Mouse (Mus musculus) mouse embryonic stem cell (cell line): Measurements from ENCODE around the gene Padi1.

Experiments
- in situ Hi-C, 2 experiments: fragments of 300-500 bp; cut with MboI; formaldehyde crosslinking; loops; 1 replicate in 1 of 2; 3 replicates in 1 of 2; pipeline ENCODE4 v1.14.3; 2019 to 2020; ENCODE audit warnings: low sequenced_read_pairs in 2 of 2, low pct_unique_long_range_greater_than_20kb in 1 of 2, mixed read lengths in 1 of 2; ENCODE audit not compliant: unreplicated experiment in 1 of 2

Gene Padi1

DNA sequence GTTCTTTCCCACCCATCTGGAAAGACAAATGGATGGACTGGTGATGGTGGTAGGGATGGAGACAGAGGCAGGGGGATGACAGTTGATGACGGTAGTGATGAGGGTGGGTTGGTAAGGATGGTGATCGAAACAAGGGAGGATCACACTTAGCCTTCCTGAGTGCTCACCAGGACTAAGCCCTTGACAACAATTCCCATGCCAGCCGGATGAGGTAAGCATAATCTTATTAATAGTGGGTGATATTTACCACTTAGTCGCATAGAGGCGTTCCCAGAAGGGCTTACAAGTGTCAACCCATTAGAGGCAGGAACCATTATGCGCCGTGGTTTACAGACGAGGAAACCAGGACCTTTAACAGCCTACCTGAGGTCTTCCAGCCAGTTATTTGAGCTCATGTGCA lies 24.4 kb upstream of the Padi1 start:
- in situ Hi-C loops: no loop called here

DNA sequence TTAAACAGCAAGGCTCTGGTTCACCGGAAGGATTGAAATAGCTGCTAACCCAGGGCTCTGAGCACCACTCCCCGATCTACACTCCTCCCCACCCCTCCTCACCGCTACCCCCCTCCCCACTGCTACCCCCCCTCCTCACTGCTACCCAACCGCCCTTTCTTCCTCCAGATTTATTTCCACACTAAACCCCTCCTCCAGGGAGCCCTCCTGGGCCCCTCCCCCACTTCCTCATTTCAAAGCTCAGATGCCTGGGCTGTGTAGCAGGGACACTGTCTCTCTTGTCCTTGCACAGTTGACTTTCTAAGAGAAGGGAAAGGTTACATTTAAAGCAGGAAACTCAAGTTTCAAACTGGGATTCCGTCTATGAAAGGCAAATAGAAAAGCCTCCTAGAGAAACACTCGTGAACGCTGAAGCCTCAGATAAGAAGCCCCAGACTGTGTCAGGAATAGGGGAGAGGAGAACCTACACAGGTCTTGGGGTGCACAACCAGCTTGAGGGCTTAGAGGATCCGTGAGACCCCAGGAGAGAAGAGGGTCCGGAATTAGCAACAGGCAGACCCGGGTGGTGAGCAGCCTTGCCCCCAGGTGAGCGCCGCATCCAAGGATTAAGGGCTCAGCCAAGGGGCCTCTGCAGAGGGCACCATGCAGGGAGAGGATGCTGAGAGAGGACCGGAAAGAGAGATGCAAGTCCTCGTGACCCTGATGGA lies 23.1 kb upstream of the Padi1 start:
- in situ Hi-C loops: no loop called here

DNA sequence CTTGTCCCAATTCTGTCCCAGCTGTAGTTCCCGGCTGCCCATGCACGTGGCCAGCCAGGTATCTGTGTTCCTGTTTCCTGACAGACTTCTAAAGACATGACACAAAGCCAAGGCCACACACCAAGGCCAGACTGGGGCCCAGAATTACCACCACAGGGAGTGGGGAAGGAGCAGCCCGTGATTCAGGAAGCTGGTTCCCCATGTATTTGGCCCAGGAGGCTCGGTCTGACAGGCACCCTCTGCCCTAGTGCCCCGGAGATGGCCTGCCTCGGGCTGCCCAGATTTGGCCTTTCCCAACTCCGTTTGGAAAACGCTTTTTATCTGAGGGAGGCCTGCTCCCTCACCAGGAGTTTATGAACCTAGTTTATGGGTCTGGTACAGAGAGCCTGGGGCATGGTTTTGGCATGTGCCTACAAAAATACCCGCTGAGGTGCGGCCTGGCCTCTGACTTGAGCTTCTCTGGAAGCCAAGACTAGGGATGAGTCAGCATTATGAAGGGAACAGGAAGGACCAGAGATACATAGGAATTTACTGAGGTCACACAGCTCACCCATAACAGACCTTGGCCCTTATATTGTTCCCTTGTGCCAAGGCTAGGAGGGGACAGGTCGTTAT lies 16.6 kb upstream of the Padi1 start:
- in situ Hi-C loops: no loop called here

DNA sequence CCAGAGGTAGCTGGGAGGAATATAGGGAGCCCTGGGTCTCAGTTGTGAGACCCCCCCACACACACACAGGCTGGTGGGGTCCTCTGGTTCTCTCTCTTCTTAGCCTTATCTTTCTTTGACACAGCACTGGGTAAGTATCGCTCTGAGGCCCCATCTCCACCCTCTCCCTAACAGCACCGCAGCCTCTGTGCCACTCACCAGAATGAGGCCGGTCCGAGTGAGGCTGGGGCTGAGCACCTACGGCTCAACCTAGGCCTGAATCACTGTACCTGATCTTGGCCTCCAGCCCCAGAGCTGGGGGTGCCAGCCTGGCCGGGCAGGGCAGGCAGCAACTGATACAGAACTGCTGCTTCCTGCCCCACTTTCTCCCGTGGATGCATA lies 15.2 kb upstream of the Padi1 start:
- in situ Hi-C loops: no loop called here

DNA sequence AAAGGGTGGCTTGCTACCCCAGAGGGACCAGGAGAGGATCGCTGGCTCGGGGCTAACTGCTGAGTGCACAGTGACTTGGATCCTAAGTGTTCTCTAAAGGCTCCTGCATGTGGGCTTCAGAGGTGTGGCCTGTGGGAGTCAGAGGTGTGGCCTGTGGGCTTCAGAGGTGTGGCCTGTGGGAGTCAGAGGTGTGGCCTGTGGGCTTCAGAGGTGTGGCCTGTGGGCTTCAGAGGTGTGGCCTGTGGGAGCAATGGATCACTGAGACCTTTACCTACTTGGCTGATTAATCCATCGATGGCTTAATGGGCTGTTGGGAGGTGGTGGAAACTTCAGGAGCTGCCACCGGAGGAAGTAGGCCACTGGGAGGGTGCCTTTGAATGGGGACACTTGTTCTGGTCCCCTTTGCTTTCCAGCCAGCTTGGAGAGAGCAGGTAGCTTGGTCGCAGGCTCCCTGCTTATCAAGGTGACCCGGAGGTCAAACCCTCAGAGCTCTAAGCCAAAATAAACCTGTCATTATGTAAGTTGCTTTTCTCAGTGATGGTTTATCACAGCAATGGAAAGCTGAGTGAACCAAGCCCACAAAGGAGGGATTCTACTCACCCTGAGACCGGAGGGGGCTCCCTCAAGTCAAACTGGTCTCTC lies 14.7 kb upstream of the Padi1 start:
- in situ Hi-C loops: no loop called here

DNA sequence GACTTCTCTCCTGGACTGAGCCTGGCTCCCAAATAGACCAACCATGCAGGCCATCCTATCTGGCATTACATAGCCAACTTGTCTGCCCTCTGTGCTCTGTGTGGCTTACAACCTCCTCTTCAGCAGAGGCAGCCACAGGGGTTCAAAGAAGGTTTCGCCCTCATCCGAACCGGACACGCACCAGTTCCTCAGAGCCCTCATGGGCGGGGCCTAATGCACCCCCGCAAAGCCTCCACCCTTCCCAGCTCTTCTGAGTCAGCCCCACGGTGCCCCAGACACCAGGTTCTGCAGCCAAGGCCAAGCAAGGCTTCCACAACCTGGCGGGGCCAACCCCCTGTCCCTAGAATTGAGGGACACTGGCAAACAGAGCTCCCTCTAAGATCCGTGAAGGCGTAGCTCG lies 13.7 kb upstream of the Padi1 start:
- in situ Hi-C loops: no loop called here

DNA sequence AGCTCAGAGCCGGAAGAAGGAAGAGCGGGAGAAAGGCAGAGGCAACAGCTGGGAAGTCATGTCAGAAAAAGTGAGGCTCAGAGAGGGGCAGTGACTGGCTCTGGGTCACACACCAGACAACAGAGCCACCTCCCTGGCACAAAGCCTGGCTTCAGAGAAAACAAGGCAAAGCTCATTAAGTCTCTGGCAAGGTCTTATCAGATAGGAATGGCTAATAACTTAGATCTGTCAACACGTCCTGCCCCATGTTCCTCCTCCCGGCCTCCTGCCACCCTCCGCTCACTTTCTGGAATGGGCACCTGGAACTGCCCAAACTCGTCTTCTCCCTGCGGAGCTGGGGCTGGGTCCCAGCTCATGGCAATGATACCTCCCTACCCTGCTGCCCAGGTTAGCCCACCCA lies 12.2 kb upstream of the Padi1 start:
- in situ Hi-C loops: no loop called here

DNA sequence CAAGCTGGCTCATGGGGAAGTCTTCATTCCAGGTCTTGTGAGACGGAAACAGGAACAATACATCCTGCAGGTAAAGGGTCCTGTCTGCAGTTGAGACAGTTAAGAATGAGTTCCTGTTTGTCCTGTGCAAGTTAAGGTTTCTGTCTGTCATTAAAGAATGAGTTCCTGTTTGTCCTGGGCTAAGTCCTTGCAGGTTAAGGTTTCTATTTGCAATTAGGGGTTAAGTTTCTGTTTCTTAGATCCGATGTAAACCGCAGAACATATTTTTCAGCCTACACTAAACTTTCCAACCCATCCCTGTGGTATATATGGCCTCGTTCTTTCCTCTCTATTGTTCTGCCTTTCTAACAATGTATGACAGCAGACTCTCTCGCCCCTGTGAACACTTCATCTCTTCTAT lies 11.5 kb upstream of the Padi1 start:
- in situ Hi-C loops: no loop called here

DNA sequence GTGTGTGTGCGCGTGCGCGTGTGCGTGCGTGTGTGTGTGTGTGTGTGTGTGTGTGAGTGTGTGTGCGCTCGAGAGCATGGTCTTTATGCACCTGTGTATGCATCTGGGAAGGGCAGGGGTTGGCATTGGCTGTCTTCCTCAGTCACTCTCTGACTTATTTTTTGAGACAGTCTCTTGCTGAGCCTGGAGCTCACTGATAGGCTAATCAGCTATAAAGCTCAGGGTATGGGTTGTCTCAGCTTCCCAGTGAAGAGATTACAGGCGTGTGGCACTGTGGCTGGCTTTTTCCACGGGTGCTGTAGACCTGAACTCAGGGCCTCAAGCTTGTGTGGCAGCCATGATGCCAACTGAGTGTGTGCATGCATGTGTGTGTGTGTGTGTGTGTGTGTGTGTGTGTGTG lies 9.6 kb upstream of the Padi1 start:
- in situ Hi-C loops: no loop called here

DNA sequence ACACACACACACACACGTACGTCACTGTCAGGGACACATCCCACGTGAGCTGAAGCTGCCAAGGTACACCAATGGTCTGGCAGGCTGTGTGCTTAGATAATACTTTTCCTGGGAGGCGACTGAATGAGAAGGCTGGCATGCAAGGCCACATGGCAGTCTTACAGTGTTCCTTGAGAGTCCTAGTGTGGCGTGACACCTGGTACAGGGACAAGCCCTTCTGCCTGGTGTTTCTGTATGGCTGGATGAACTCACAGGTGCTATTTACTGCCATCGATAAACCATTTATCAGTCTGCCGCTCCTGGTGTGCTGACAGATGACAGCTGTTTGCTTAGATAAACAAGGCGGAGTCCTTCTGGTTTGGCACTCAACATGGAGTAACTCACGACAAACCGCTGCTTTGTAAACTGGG lies 8.9 kb upstream of the Padi1 start:
- in situ Hi-C loops: no loop called here

DNA sequence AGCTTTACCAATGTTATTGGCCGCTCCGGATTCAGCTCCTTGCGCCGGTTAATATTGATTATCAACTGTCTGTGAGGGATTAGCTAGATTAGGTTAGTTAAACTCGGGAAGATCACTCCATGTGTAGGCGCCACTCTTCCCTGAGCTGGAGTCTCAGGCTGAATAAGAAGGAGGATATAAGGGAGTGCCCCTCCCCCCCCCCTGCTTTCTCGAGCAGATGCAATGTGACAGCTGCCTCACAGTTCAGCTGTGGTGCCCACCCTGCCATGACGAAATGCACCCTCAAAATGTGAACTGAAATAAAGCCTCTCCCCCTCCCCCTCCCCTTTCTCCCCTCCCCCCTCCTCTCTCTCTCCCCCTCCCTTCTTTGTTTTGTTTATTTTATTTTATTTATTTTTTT lies 8.0 kb upstream of the Padi1 start:
- in situ Hi-C loops: no loop called here

DNA sequence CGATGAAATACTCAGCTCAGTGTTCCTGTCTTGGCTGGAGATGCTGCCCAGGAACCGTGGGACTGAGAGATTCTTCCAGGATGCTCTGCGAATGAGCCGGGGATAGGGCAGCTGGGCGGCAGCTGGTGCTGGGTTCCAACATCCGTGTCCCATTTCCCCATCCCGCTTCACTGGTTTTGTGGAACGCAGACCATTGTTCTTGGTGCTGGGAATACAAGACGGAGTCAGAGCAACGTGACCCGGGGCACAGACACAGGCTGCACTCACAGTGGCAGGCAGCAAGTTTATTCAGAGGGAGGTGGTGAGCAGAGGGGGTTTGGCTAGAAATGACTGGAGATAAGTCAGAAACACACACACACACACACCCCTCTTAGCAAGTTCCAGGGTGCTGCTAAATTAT lies 3.7 kb upstream of the Padi1 start:
- in situ Hi-C loops: no loop called here

DNA sequence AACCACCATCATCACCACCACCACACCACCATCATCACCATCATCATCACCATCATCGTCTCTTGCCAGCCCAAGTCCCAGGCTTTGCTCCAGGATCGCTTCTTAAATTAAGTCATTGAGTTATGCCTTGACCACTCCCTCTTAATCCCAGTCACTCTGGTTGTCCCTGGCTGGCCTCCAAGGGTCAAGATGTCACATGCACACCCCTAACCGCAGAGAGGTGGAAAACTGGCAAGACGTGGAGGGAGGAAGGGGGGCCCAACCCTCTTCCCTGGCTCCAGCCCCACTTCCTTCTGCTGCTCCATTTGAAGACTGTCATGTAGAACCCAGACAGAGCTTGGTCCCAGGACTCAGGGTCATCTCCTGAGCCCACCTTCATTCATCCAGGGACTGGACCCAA lies 587 bp downstream of the Padi1 start:
- in situ Hi-C loops: no loop called here

DNA sequence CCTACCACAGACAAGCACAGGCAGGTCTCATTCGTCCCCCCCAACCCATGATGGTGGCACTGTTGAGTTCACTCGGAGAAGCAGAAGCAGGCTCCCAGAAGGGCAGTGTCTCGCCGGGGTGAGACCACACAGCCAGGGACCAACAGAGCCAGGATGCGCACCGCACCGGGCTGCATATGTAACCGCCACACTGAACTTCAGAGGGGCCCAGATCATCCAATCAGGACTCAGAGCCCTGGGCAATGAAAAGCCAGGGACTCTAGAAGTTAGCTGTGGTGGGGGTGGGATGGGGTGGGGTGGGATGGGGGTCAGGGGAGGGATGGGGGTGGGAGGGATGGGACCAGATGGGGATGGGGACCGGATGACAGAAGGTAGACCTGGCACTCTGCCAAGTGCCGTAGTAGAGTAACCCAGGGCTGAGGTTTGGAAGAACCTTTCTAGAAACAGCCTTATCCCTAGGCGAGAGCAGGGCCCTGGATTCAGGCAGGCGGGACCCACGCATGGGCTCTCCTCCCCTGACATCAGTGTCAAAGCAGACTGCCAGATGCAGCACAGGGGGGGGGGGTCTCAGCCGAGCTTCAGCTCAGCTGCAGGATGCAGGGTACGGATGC lies 1.8 kb downstream of the Padi1 start:
- in situ Hi-C loops: no loop called here

DNA sequence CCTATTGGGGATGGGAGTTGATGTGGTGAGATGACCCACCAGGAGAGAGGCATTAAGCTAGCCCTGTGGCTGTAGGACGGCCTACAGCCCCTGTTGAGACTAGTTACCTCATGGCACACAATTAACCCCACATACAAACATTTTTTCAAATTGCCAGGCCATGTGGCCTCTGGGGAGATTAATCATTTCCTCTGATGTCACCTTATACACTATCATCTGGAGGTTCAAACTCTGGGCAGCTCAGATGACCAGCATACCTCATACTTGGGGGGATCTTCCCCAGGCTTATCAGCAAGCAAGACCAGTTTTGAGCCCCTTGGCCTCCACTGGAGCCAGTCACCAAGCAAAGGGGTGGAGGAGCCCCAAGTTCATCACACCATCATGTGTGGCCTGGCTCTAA lies 2.7 kb downstream of the Padi1 start:
- in situ Hi-C loops: no loop called here

DNA sequence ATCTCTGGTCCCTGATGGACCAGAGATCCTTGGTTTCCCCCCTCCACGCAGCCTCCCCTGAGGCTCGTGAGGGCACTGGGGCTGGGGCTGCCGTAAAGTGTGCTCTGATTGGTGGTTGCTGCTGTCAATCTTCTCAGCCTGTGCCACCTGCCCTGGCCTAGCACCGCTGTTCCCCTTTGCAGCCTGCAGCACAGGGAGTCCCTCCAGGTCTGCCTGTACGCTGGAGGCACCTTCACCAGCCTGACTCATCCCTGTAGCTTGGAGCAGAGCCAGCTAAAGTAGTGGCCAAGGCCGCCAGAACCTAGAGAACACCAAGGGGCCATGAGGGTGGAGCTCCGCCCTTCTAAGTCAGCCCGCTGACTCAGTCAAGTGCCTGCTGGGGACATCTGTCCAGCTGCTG lies 7.7 kb downstream of the Padi1 start:
- in situ Hi-C loops: no loop called here

DNA sequence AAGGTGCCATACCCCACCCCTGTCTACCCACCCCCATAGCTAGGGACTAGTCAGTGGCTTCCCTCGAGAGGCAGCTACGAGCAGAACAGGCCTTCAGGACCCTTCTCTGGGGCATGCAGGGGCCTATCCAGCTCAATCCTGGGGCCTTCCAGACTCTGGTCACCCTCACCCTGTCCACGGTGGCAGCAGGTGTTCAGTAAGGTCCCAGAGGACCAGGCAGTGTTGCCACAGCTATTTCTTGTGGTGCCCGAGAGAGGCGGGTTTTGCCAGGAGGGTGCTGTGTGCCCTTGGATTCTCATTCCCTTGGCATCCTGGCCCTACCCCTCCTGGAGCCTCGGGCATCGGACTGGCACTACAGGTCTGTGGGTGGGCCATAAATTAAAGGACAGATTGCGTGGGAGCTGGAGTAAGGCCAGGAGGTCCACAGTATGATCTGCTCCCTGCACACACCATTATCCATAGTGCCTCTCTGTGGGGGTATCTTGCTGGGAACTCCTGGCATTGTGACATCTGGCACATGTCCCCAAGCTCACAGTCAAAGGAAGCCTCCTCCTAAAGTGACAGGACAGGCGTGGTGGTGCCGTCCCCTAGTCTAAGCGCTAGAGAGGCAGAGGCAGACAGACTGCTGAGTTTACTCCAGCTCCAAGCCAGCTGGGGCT lies 9.2 kb downstream of the Padi1 start:
- in situ Hi-C loops: no loop called here

DNA sequence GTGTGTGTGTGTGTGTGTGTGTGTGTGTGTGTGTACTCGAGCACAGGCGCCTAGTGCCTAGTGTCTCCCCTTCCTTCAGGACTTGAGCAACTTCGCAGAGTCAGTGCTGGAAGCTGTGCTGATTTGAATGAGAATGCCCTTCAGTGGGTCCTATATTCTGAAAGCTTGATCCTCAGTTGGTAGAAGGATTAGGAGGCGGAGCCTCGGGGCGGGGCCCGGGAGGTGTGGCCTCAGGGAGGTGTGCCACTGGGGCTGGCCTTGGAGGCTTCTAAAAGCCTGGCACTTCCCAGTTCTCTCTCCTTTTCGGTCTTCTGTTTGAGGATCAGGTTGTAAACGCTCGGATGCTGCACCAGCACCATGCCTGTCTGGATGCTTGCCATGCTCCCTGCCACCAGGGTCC lies 9.9 kb downstream of the Padi1 start:
- in situ Hi-C loops: no loop called here

DNA sequence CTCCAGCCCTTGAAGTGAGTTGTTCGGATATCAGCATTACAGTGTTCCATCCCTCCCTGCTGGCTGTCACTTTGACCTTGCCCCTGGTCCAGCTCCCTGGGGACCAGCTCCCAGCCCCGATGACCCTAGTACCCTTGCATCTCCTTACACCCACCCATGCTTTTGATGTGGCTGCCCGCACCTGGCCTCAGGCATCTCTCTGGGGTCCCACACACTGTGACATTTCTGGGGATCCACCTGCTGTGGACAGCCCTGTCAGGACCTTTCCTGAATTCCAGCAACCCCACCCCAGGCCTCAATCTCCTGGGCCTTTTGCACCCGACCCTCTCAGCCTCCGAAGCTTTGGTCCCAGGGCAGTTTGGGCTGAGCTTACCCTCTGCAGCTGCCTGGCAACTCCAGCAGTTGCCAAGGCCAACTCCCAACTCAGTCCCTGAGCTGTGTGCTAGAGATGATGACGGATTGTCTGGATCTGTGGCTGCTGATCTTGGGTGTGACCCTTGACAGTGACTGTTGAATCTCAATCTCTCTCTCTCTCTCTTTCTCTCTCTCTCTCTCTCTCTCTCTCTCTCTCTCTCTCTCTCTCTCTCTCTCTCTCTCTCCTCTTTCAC lies 11.1 kb downstream of the Padi1 start:
- in situ Hi-C loops: loop anchor here in 1 of 2 experiments (5.0 kb wide), 1 partner anchor 63 kb away; no protein-coding TSS in a partner anchor
